Mouse (Mus musculus): Measurements from ENCODE around the gene Ccdc117. TPM values are rescaled to one million over a fixed set of nuclear protein-coding genes. Genes with fewer than 3 reads are reported as not detected.

Gene Ccdc117
- polyA plus RNA-seq, 1 experiment = 9.0 TPM

DNA sequence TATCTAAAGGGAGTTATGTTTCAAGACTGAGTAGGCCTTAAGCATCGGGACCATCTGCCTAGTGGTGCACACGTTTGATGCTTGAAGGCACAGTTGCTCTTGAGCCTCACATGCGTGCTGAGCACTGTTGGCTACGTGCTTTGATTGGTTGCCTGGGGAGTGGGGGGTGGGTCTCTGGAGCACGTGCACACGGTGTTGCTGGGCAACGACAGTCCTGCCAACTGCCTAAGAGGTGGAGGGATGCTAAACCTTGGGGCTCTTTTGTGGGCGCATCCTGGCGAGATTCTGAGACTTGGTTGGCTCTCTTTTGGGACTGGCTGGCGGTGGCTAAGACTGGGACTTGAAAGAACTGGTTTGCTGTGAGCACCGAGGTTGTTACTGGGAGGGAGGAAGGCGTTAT lies 27.5 kb upstream of the Ccdc117 start, which contains the start of gene Ankrd36:
Ankrd36 (plus strand) TSS at position 211 of the 400 bp plus-strand sequence.
- Histone ChIP-seq H3K36me3 (ENCODE audit: control insufficient read depth, insufficient read depth) (no peaks in the 10 kb centered on the region), H3K4me2 (ENCODE audit: low read depth) (no peak within 1 kb of the TSS), H3K27me3 (ENCODE audit: control insufficient read depth, insufficient read depth, insufficient read length) (no peaks in the 10 kb centered on the region), H3K4me3 (no peak within 1 kb of the TSS), H3ac (ENCODE audit: control insufficient read depth, insufficient read length) (no peak within 1 kb of the TSS), H3K79me2 (ENCODE audit: control insufficient read depth, insufficient read depth) (no peaks in the 10 kb centered on the region)
- TF ChIP-seq E2F4 (IDR thresholded peaks at IDR 0.05; ENCODE audit: insufficient read depth) (no peak), USF1 (IDR thresholded peaks at IDR 0.05; ENCODE audit: low read depth) (no peak), TCF3 (IDR thresholded peaks at IDR 0.05; ENCODE audit: insufficient read length, low read depth) (no peak), MYOD1 (IDR thresholded peaks at IDR 0.05; ENCODE audit: control insufficient read depth in 1 of 3, insufficient read length in 2 of 3, low read depth in 2 of 3) (no peak), POLR2A (IDR thresholded peaks at IDR 0.05; ENCODE audit: insufficient read length, low read depth) (no peak), MYOG (IDR thresholded peaks at IDR 0.05; ENCODE audit: control insufficient read depth in 1 of 3, insufficient read depth in 1 of 3, insufficient read length in 2 of 3, low read depth in 2 of 3) (no peak), SRF (IDR thresholded peaks at IDR 0.05; ENCODE audit: control insufficient read depth, insufficient read length, low read depth) (no peak), REST (IDR thresholded peaks at IDR 0.05; ENCODE audit: insufficient read depth, insufficient read length) (no peak), POLR2AphosphoS2 (IDR thresholded peaks at IDR 0.05; ENCODE audit: insufficient read length, low read depth) (no peak), TCF12 (IDR thresholded peaks at IDR 0.05; ENCODE audit: insufficient read depth, poor library complexity, severe bottlenecking) (no peak), CEBPB (IDR thresholded peaks at IDR 0.05; ENCODE audit: insufficient read depth, poor library complexity, severe bottlenecking) (no peak)

DNA sequence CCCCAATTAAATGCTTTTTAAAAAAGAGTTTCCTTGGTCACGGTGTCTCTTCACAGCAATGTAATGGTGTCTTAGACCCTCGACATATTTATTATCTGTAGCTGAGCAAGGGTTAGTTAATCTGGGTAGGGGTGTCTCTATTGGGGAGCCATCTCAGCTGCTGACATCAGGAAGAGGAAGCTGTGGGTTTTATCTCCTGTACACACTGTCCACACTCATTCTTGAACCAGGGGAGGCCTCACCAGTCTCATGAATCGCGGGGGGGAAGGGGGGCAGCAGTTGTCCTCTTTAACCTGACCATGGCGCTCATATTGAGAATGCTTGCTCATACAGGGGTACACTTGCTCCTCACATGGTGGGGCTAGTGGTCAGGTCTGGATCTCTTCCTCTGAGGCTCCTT lies 26.1 kb upstream of the Ccdc117 start:
- H3K4me2 ChIP-seq (ENCODE audit: low read depth) = no peak overlapping the region
- no peaks in the 10 kb centered on the region for H3K36me3 ChIP-seq (ENCODE audit: control insufficient read depth, insufficient read depth)
- H3ac ChIP-seq (ENCODE audit: control insufficient read depth, insufficient read length) = no peak overlapping the region
- H3K27me3 ChIP-seq (ENCODE audit: control insufficient read depth, insufficient read depth, insufficient read length) = no peaks in the 10 kb centered on the region
- no peak overlapping the region for H3K4me3 ChIP-seq
- no peaks in the 10 kb centered on the region for H3K79me2 ChIP-seq (ENCODE audit: control insufficient read depth, insufficient read depth)
- TF ChIP-seq SRF (IDR thresholded peaks at IDR 0.05; ENCODE audit: control insufficient read depth, insufficient read length, low read depth) (no peak), MYOD1 (IDR thresholded peaks at IDR 0.05; ENCODE audit: control insufficient read depth in 1 of 3, insufficient read length in 2 of 3, low read depth in 2 of 3) (no peak), CEBPB (IDR thresholded peaks at IDR 0.05; ENCODE audit: insufficient read depth, poor library complexity, severe bottlenecking) (no peak), POLR2A (IDR thresholded peaks at IDR 0.05; ENCODE audit: insufficient read length, low read depth) (no peak), TCF12 (IDR thresholded peaks at IDR 0.05; ENCODE audit: insufficient read depth, poor library complexity, severe bottlenecking) (no peak), MYOG (IDR thresholded peaks at IDR 0.05; ENCODE audit: control insufficient read depth in 1 of 3, insufficient read depth in 1 of 3, insufficient read length in 2 of 3, low read depth in 2 of 3) (no peak), TCF3 (IDR thresholded peaks at IDR 0.05; ENCODE audit: insufficient read length, low read depth) (no peak)

DNA sequence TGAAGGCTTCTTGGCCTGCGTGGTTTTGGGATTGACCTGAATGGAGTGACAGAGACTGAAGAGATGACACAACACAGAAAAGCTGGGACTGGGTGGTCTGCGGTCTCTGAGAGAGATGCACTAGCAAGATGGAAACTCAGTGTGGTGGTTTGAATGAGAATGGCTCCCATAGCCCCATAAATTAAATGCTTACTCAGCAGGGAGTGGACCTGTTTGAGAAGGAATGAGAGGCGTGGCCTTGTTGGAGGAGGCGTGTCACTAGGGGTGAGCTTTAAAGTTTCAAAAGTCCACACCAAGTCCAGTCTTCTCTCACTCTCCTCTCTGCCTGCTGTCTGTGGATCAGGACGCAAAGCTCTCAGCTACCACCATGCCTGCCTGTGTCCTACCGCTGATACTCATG lies 25.7 kb upstream of the Ccdc117 start:
- Histone ChIP-seq H3ac (ENCODE audit: control insufficient read depth, insufficient read length) (no peak overlapping the region), H3K4me3 (no peak overlapping the region), H3K27me3 (ENCODE audit: control insufficient read depth, insufficient read depth, insufficient read length) (no peaks in the 10 kb centered on the region), H3K4me2 (ENCODE audit: low read depth) (no peak overlapping the region), H3K79me2 (ENCODE audit: control insufficient read depth, insufficient read depth) (no peaks in the 10 kb centered on the region), H3K36me3 (ENCODE audit: control insufficient read depth, insufficient read depth) (no peaks in the 10 kb centered on the region)
- TF ChIP-seq CEBPB (IDR thresholded peaks at IDR 0.05; ENCODE audit: insufficient read depth, poor library complexity, severe bottlenecking) = no peak

DNA sequence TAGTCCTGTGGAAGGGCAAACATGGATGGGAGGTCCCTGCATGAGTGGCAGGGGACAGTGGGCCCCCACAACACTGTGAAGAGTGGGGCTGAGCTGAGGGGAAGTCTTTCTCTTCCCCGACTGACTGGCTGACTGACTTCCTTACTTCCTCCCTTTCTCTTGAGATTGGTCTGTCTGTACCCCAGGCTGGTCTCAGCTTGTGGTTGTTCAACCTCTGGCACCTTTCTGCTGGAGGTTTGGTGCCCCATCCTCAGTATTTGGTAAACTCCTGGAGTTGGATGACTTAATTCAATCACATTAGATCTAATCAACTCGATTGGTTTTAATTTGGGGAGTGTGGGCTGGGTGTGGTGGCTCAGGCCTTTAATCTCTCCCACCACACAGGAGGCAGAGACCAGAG lies 24.5 kb upstream of the Ccdc117 start:
- no peak overlapping the region for H3K4me3 ChIP-seq
- H3K27me3 ChIP-seq (ENCODE audit: control insufficient read depth, insufficient read depth, insufficient read length) = no peaks in the 10 kb centered on the region
- TF ChIP-seq MYOD1 (IDR thresholded peaks at IDR 0.05; ENCODE audit: control insufficient read depth in 1 of 3, insufficient read length in 2 of 3, low read depth in 2 of 3) (no peak), CEBPB (IDR thresholded peaks at IDR 0.05; ENCODE audit: insufficient read depth, poor library complexity, severe bottlenecking) (no peak), SRF (IDR thresholded peaks at IDR 0.05; ENCODE audit: control insufficient read depth, insufficient read length, low read depth) (no peak), MAX (IDR thresholded peaks at IDR 0.05; ENCODE audit: low read depth) (no peak), USF1 (IDR thresholded peaks at IDR 0.05; ENCODE audit: low read depth) (no peak), POLR2A (IDR thresholded peaks at IDR 0.05; ENCODE audit: insufficient read length, low read depth) (no peak), MYOG (IDR thresholded peaks at IDR 0.05; ENCODE audit: control insufficient read depth in 1 of 3, insufficient read depth in 1 of 3, insufficient read length in 2 of 3, low read depth in 2 of 3) (no peak), TCF12 (IDR thresholded peaks at IDR 0.05; ENCODE audit: insufficient read depth, poor library complexity, severe bottlenecking) (no peak), POLR2AphosphoS2 (IDR thresholded peaks at IDR 0.05; ENCODE audit: insufficient read length, low read depth) (no peak), TCF3 (IDR thresholded peaks at IDR 0.05; ENCODE audit: insufficient read length, low read depth) (no peak), REST (IDR thresholded peaks at IDR 0.05; ENCODE audit: insufficient read depth, insufficient read length) (no peak), E2F4 (IDR thresholded peaks at IDR 0.05; ENCODE audit: insufficient read depth) (no peak)
- no peaks in the 10 kb centered on the region for H3K36me3 ChIP-seq (ENCODE audit: control insufficient read depth, insufficient read depth)
- no peak overlapping the region for H3K4me2 ChIP-seq (ENCODE audit: low read depth)
- H3ac ChIP-seq (ENCODE audit: control insufficient read depth, insufficient read length) = no peak overlapping the region
- no peaks in the 10 kb centered on the region for H3K79me2 ChIP-seq (ENCODE audit: control insufficient read depth, insufficient read depth)

DNA sequence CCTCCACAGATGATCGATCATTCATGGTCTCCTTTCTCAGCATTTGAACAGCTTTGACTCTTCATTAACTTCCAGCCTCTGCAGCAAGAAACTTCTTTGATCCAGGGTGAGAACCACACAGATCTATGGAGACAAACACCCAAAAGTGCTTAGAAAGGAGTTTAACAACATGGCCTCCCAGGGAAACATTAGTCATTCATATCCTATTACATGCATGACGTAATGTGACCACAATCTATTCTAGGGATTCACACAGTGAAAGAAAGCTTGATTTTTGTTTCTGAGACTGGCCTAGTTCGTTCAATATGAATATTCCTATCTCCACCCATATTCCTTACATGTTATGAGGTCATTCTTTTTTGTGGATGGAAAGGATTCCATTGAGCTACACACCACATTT lies 23.6 kb upstream of the Ccdc117 start:
- Histone ChIP-seq H3ac (ENCODE audit: control insufficient read depth, insufficient read length) (no peak overlapping the region), H3K79me2 (ENCODE audit: control insufficient read depth, insufficient read depth) (no peaks in the 10 kb centered on the region), H3K27me3 (ENCODE audit: control insufficient read depth, insufficient read depth, insufficient read length) (no peaks in the 10 kb centered on the region), H3K4me3 (no peak overlapping the region), H3K36me3 (ENCODE audit: control insufficient read depth, insufficient read depth) (no peaks in the 10 kb centered on the region), H3K4me2 (ENCODE audit: low read depth) (peak overlapping the region; percentile 31)
- no peak for TF ChIP-seq TCF12 (IDR thresholded peaks at IDR 0.05; ENCODE audit: insufficient read depth, poor library complexity, severe bottlenecking)
- TF ChIP-seq CEBPB (IDR thresholded peaks at IDR 0.05; ENCODE audit: insufficient read depth, poor library complexity, severe bottlenecking) = 0 out of 2 replicates have a peak, but pooled peaks have one; percentile 26
